Mouse (Mus musculus) myocyte (in vitro differentiated cells): ENCODE measurements at regions not wholly inside any gene's neighbourhood (a gene's known extent, or its start where the extent isn't known, plus 50 kb on each side); places are given as distances from the start of the nearest gene placed in this dataset.

Source experiments
- CEBPB ChIP-seq: IDR thresholded peaks from 2 replicates; pipeline ENCODE4 v1.6.1; 2011; ENCODE audit warnings: mild to moderate bottlenecking, moderate library complexity; ENCODE audit not compliant: poor library complexity, insufficient read depth, severe bottlenecking
- TCF12 ChIP-seq: IDR thresholded peaks from one replicate; pipeline ENCODE4 v1.6.1; 2011; ENCODE audit warnings: mild to moderate bottlenecking, control low read depth; ENCODE audit not compliant: poor library complexity, insufficient read depth, severe bottlenecking
- TCF3 ChIP-seq: IDR thresholded peaks from one replicate; pipeline ENCODE4 v1.6.1; 2011; ENCODE audit warnings: low read depth, control low read depth; ENCODE audit not compliant: insufficient read length

DNA sequence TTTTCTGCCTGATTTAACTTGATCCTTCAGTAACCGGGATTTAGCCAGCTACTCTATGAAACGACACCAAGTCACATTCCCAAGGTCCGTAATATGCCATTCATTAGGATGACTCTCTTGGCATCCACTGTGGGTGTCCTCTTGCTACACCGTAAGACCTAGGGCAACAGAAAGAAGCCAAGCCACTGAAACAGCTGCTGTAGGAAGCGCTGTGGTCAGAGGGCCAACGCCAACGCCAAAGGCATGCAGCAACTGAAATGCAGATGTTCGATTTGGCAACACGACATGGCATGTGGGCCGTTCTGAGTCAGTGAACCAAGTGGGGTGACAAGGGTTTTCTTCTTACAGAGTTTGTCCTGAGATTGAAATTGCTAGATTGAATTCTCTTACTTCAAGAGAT lies 527.9 kb upstream of the Mpdz start:
- peak; percentile 98 for TF ChIP-seq TCF3
- peak; percentile 88 for TF ChIP-seq CEBPB
- TF ChIP-seq TCF12: peak; percentile 99
